Mouse (Mus musculus) gastrocnemius, adult 2 months (tissue): ENCODE data around the gene Ttc28. TPM values are rescaled to one million over a fixed set of nuclear protein-coding genes. Genes with fewer than 3 reads are reported as not detected.
A peak's percentile ranks its signal among the peaks of the same experiment; 100 is the strongest.

Experiments
- DNase-seq: peaks from one replicate; pipeline ENCODE4 v3.0.0; 2022
- H3K27ac ChIP-seq: fragments of 200-600 bp; 2 replicates; pipeline ENCODE4 v1.8.1; 2022; ENCODE audit warnings: mild to moderate bottlenecking
- H3K4me3 ChIP-seq: fragments of 200-600 bp; 2 replicates; pipeline ENCODE4 v1.8.1; 2022; ENCODE audit warnings: mild to moderate bottlenecking, moderate library complexity
- CTCF ChIP-seq: fragments of 200-600 bp; IDR thresholded peaks from 2 replicates; pipeline ENCODE4 v1.8.1; 2022; ENCODE audit warnings: antibody characterized with exemption, mild to moderate bottlenecking, moderate library complexity
- intact Hi-C: fragments of 180-260 bp; cut with DNase I; formaldehyde crosslinking; loops from one replicate; pipeline ENCODE4 v1.15.1; 2025
- total RNA-seq, 2 experiments: library from RNA; stranded (reverse); gene quantifications; 2 replicates each; pipeline ENCODE4 v1.2.3; 2021

Gene Ttc28
- total RNA-seq, 2 experiments from 2014 or later = 11.9 to 16.6 TPM

- Histone ChIP-seq H3K27ac (peak overlapping the region; percentile 86), H3K4me3 (peak overlapping the region; percentile 4)
- intact Hi-C loops = loop anchor here (2.0 kb wide), 1 partner anchor 28 kb away; no protein-coding TSS in a partner anchor
- no peak for TF ChIP-seq CTCF
- DNase-seq = peak; percentile 45
These were observed 126.9 kb downstream of the Ttc28 start for GRCm38 (mm10) chr5:111006272-111007135.

GRCm38 (mm10) chr5:111007136-111007500 lies 127.5 kb downstream of the Ttc28 start:
- peak overlapping the region; percentile 86 for H3K27ac ChIP-seq
- no peak for DNase-seq
- TF ChIP-seq CTCF = no peak
- H3K4me3 ChIP-seq = peak overlapping the region; percentile 5; the same call in 1 of the 2 replicates
- intact Hi-C loops = loop anchor here (2.0 kb wide), 1 partner anchor 28 kb away; no protein-coding TSS in a partner anchor

GRCm38 (mm10) chr5:111007900-111008299 lies 128.3 kb downstream of the Ttc28 start:
- TF ChIP-seq CTCF = no peak
- Histone ChIP-seq H3K4me3 (peak overlapping the region; percentile 63), H3K27ac (peak overlapping the region; percentile 86)
- intact Hi-C loops = loop anchor here (2.0 kb wide), 1 partner anchor 29 kb away; no protein-coding TSS in a partner anchor
- DNase-seq = peak; percentile 69

GRCm38 (mm10) chr5:111008431-111008830 lies 128.8 kb downstream of the Ttc28 start:
- DNase-seq = peak; percentile 49
- Histone ChIP-seq H3K27ac (peak overlapping the region; percentile 86), H3K4me3 (peak overlapping the region; percentile 63)
- intact Hi-C loops = no loop called here
- TF ChIP-seq CTCF = no peak

GRCm38 (mm10) chr5:111011271-111011670 lies 131.7 kb downstream of the Ttc28 start:
- TF ChIP-seq CTCF = peak; percentile 39
- H3K27ac ChIP-seq = peak overlapping the region; percentile 69
- no peak overlapping the region for H3K4me3 ChIP-seq
- intact Hi-C loops = no loop called here
- DNase-seq = no peak

- peak; percentile 56 for DNase-seq
- intact Hi-C loops = no loop called here
- no peak overlapping the region for H3K4me3 ChIP-seq
- TF ChIP-seq CTCF = no peak
- peak overlapping the region; percentile 69 for H3K27ac ChIP-seq
These were observed 132.5 kb downstream of the Ttc28 start for GRCm38 (mm10) chr5:111012064-111012463.

GRCm38 (mm10) chr5:111012587-111012986 lies 133.0 kb downstream of the Ttc28 start:
- no peak for TF ChIP-seq CTCF
- no peak for DNase-seq
- peak overlapping the region; percentile 69 for H3K27ac ChIP-seq
- intact Hi-C loops = no loop called here
- no peak overlapping the region for H3K4me3 ChIP-seq

- DNase-seq = no peak
- Histone ChIP-seq H3K4me3 (no peak overlapping the region), H3K27ac (no peak overlapping the region)
- TF ChIP-seq CTCF = no peak
- intact Hi-C loops = no loop called here
These were observed 135.4 kb downstream of the Ttc28 start for GRCm38 (mm10) chr5:111014960-111015359.

- intact Hi-C loops = no loop called here
- no peak for DNase-seq
- H3K27ac ChIP-seq = no peak overlapping the region
- TF ChIP-seq CTCF = no peak
- no peak overlapping the region for H3K4me3 ChIP-seq
These were observed 137.7 kb downstream of the Ttc28 start for GRCm38 (mm10) chr5:111017319-111017718.

GRCm38 (mm10) chr5:111022339-111022738 lies 142.7 kb downstream of the Ttc28 start:
- intact Hi-C loops = no loop called here
- no peak for TF ChIP-seq CTCF

GRCm38 (mm10) chr5:111022940-111023339 lies 143.3 kb downstream of the Ttc28 start:
- Histone ChIP-seq H3K27ac (no peak overlapping the region), H3K4me3 (no peak overlapping the region)
- no peak for DNase-seq
- no peak for TF ChIP-seq CTCF
- intact Hi-C loops = no loop called here

More at GRCm38 (mm10) chr5:111022339-111022738, 142.7 kb downstream of the Ttc28 start:
- DNase-seq = no peak
- H3K4me3 ChIP-seq = no peak overlapping the region
- H3K27ac ChIP-seq = no peak overlapping the region

- intact Hi-C loops = no loop called here
- Histone ChIP-seq H3K27ac (no peak overlapping the region), H3K4me3 (no peak overlapping the region)
- DNase-seq = no peak
- TF ChIP-seq CTCF = no peak
These were observed 145.0 kb downstream of the Ttc28 start for GRCm38 (mm10) chr5:111024621-111025020.

- no peak for DNase-seq
- no peak for TF ChIP-seq CTCF
- Histone ChIP-seq H3K27ac (no peak overlapping the region), H3K4me3 (no peak overlapping the region)
- intact Hi-C loops = no loop called here
These were observed 145.9 kb downstream of the Ttc28 start for GRCm38 (mm10) chr5:111025476-111025875.

- no peak for DNase-seq
- H3K4me3 ChIP-seq = no peak overlapping the region
- no peak overlapping the region for H3K27ac ChIP-seq
- no peak for TF ChIP-seq CTCF
- intact Hi-C loops = no loop called here
These were observed 146.6 kb downstream of the Ttc28 start for GRCm38 (mm10) chr5:111026209-111026608.
